Comparison of ENCODE assay signal across 38 mouse cellular contexts in genomic region chr15:101440837-101441236, GRCm38 (mm10). TPM values are rescaled to one million over a fixed set of nuclear protein-coding genes. Genes with fewer than 3 reads are reported as not detected.
A peak's percentile ranks its signal among the peaks of the same experiment; 100 is the strongest.
DNase-seq lines count a peak whose midpoint lies in the region; ATAC-seq lines count a peak whose summit lies in the region.
"Had no signal": no experiment of that assay in that cellular context is flagged by ENCODE, and none has a peak within 500 bp of the region (broad histone marks: within the 10 kb centered on the region; RNA-seq: fewer than 3 reads in every experiment).

No protein-coding gene starts in this region.

- no peak overlapping the region for H3K27ac ChIP-seq in liver, embryonic 12.5 days
- H3K27ac ChIP-seq: embryonic facial prominence, embryonic 12.5 days; heart, adult 2 months; hindbrain, embryonic 13.5 days; left cerebral cortex, adult 2 months; liver, embryonic 13.5 days; macrophage had no signal

- peaks cover 47% of the 10 kb centered on the region for H3K27me3 ChIP-seq in liver, embryonic 12.5 days (replicated peaks)

- no peak overlapping the region for H3K4me3 ChIP-seq in liver, embryonic 12.5 days
- H3K4me3 ChIP-seq: embryonic facial prominence, embryonic 12.5 days; heart, adult 2 months; heart, embryonic 12.5 days; hindbrain, embryonic 13.5 days; left cerebral cortex, adult 2 months; liver, embryonic 13.5 days had no signal

- no peaks in the 10 kb centered on the region for H3K4me1 ChIP-seq in liver, embryonic 12.5 days
- H3K4me1 ChIP-seq: liver, embryonic 13.5 days had no signal

- WGBS in liver, embryonic 12.5 days (ENCODE audit: insufficient replicate concordance) = 62% methylated on average over 4 of the region's 4 CpGs

- H3K9ac ChIP-seq in liver, embryonic 12.5 days = no peak overlapping the region
- H3K9ac ChIP-seq: embryonic facial prominence, embryonic 12.5 days; heart, embryonic 12.5 days; hindbrain, embryonic 13.5 days; liver, embryonic 13.5 days had no signal

- H3K4me2 ChIP-seq in liver, embryonic 12.5 days = no peak overlapping the region
- H3K4me2 ChIP-seq: embryonic facial prominence, embryonic 12.5 days; heart, embryonic 12.5 days; hindbrain, embryonic 13.5 days; liver, embryonic 13.5 days had no signal

- ATAC-seq in frontal cortex, adult (ENCODE audit: low TSS enrichment) = peak; percentile 74
- ATAC-seq in liver, embryonic 12.5 days = no peak
- ATAC-seq: intestine, postnatal 0 days; lung, postnatal 0 days had no signal

- DNase-seq in frontal cortex, postnatal 10 days (ENCODE audit: low spot score in 2 of 2) = no peak
- peak; percentile 30 for DNase-seq in right cerebral cortex, adult 18-20 months
- DNase-seq in right cerebral cortex, postnatal 4 days = no peak
- DNase-seq in layer of hippocampus, adult 9-11 months = peak; percentile 48
- DNase-seq in ovary, postnatal 10 days (ENCODE audit: low spot score) = no peak
- DNase-seq: adrenal gland, adult 2 months; adrenal gland, postnatal 36 days; B cell, adult 2 months; cerebellum, adult 11 months; cerebellum, adult 9-11 months; embryo, embryonic 11 days; heart, adult 2 months; heart, postnatal 4 days; kidney, adult 9 months; kidney, postnatal 10 days; left cerebral cortex, postnatal 4 days; liver, embryonic 13.5 days; lung, adult 18-20 months; midbrain, embryonic 14.5 days; retina, postnatal 1 day; right cerebral cortex, postnatal 25 days; spleen, adult 18-20 months; thymus, adult 18-20 months; thymus, postnatal 25 days had no signal

- H3K36me3 ChIP-seq in liver, embryonic 12.5 days = no peaks in the 10 kb centered on the region
- H3K36me3 ChIP-seq: embryonic facial prominence, embryonic 12.5 days; heart, embryonic 12.5 days; hindbrain, embryonic 13.5 days; liver, embryonic 13.5 days had no signal

- H3K9me3 ChIP-seq in liver, embryonic 12.5 days (replicated peaks) = no peaks in the 10 kb centered on the region
- H3K9me3 ChIP-seq: embryonic facial prominence, embryonic 12.5 days; heart, embryonic 12.5 days; hindbrain, embryonic 13.5 days; liver, embryonic 13.5 days had no signal

RNA-seq across cellular contexts. Expression of gene Krt87, which starts 2.2 kb away (rescaled TPM):
- not detected in 2 replicates for polyA plus RNA-seq in liver, embryonic 12.5 days (2016; fragmentation: Nextera tagmentation; extraction: Ambion mirVana)
- polyA plus RNA-seq: adrenal gland, adult 2 months; heart, adult 2 months; heart, embryonic 12.5 days; heart, postnatal 0 days; liver, embryonic 13.5 days; macrophage had no signal

RNA-seq across cellular contexts. Expression of gene Krt88, which starts 6.7 kb away (rescaled TPM):
- not detected in 2 replicates for polyA plus RNA-seq in liver, embryonic 12.5 days (2016; fragmentation: Nextera tagmentation; extraction: Ambion mirVana)
- polyA plus RNA-seq: adrenal gland, adult 2 months; embryonic facial prominence, embryonic 12.5 days; heart, adult 2 months; heart, embryonic 12.5 days; heart, postnatal 0 days; hindbrain, embryonic 13.5 days; intestine, postnatal 0 days; limb, embryonic 14.5 days; liver, embryonic 13.5 days; macrophage; midbrain, embryonic 14.5 days; neural tube, embryonic 14.5 days had no signal

RNA-seq across cellular contexts. Expression of gene Krt81, which starts 22.7 kb away (rescaled TPM):
- polyA plus RNA-seq in liver, embryonic 12.5 days (2016; fragmentation: Nextera tagmentation; extraction: Ambion mirVana) = not detected in 2 replicates
- polyA plus RNA-seq: adrenal gland, adult 2 months; embryonic facial prominence, embryonic 12.5 days; heart, adult 2 months; heart, embryonic 12.5 days; heart, postnatal 0 days; hindbrain, embryonic 13.5 days; intestine, postnatal 0 days; large intestine, adult 2 months; limb, embryonic 14.5 days; liver, embryonic 13.5 days; lung, postnatal 0 days; macrophage; midbrain, embryonic 14.5 days; neural tube, embryonic 14.5 days; stomach, embryonic 16.5 days had no signal

RNA-seq across cellular contexts. Expression of gene Krt7, which starts 30.0 kb away (rescaled TPM):
- 6.0 and 6.1 TPM in 2 replicates for polyA plus RNA-seq in liver, embryonic 12.5 days (2016; fragmentation: Nextera tagmentation; extraction: Ambion mirVana)
- polyA plus RNA-seq: macrophage had no signal

RNA-seq across cellular contexts. Expression of gene Krt86, which starts 32.4 kb away (rescaled TPM):
- not detected in 2 replicates for polyA plus RNA-seq in liver, embryonic 12.5 days (2016; fragmentation: Nextera tagmentation; extraction: Ambion mirVana)
- polyA plus RNA-seq: adrenal gland, adult 2 months; embryonic facial prominence, embryonic 12.5 days; heart, adult 2 months; heart, embryonic 12.5 days; heart, postnatal 0 days; hindbrain, embryonic 13.5 days; intestine, postnatal 0 days; liver, embryonic 13.5 days; lung, postnatal 0 days; macrophage; neural tube, embryonic 14.5 days; stomach, embryonic 16.5 days had no signal

Comparison
In these comparisons a context has a peak if more than half of its experiments do, and no peak if none do; other contexts are left out.
1. DNase-seq: peak in right cerebral cortex, adult 18-20 months (single experiment) and layer of hippocampus, adult 9-11 months (single experiment); none in frontal cortex, postnatal 10 days (0 of 2), right cerebral cortex, postnatal 4 days (single experiment) and ovary, postnatal 10 days (single experiment).